Mouse (Mus musculus) lung, postnatal 10 days (tissue): ENCODE data around the gene Surf2.

Experiments
- DNase-seq: peaks from one replicate; pipeline ENCODE4 v3.0.0; 2021

Surf2 gene

GRCm38 (mm10) chr2:26963923-26964723, 48.0 kb downstream of the Surf2 start, which contains the start of gene Rexo4:
Rexo4 (minus strand) TSS chr2:26964386.
- DNase-seq, result peak; percentile 94

DNA sequence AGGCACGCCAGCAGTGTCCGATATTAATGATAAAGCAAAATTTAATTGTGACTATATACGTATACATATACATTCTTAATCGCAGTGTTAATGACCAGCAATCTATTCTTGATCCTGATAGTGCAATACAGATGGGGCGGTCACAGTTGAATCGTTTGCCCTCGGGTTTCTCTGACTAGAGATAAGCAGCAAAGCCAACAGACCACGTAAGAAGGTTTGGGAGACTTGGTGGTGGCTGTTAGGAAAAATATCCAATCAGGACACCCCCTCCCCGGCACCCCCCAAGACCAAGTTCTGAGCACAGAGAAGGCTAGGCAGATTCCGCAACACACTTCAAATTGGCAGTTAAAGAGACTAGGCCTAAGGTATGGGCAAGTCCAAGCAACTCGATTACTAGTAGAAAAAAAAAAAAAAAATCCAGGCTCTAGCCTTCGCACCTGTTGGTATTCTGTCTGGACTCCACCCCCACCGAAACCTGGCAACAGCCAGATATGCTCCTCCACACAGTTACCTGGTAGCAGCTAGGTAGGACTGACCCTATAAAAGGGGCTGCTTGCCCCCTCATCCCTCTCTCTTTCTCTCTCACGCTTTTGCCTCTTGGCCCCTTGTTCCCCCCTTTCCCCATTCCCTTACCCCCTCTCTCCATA, 48.7 kb downstream of the Surf2 start:
- peak; percentile 9 for DNase-seq

- DNase-seq, result no peak
Measured at GRCm38 (mm10) chr2:26967262-26967661, 51.1 kb downstream of the Surf2 start.
